Mouse (Mus musculus) cerebellum, postnatal 10 days (tissue): ENCODE data around the gene Gm20388.
A peak's percentile ranks its signal among the peaks of the same experiment; 100 is the strongest.

Experiments
- DNase-seq, 2 experiments: peaks; one replicate each; pipeline ENCODE4 v3.0.0; 2021; ENCODE audit warnings: mixed read lengths in 2 of 2

Gene Gm20388

DNA sequence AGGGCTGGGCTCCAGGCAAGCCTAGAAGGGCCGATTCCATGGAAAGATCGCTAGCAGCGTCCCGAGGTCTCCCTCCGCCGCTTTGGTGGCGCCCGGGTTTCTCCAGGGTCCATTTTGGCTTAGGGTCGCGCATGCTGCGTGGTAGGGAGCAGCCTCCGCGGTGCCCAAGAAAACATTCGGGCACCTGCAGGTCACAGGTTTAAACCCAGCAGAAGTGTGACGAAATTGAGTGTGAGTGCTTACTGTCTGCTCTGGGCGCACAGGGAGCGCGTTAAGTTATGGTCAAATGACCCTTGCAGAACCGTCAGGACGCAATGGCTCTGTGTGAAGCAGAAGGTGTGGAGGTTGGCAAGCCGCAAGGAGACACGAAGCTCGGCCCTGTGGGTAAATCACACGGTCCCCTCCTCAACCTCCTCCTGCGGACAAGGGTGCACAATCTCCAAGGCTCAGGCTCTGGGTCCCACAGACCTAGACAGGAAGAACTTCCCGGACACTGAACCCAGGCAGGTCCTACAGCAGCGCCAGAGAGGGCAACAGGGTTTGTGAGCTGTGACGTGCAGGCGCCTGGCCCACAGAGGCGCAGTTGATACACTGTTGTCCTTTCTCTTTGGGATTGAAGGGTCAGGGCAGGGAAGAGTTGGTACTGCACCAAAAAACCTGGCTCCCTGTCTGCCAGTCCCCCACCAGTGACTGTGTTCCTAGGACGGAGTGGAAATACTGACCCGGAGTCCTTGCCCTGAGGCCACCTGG lies 1179.2 kb downstream of the Gm20388 start:
- no peak for DNase-seq

DNA sequence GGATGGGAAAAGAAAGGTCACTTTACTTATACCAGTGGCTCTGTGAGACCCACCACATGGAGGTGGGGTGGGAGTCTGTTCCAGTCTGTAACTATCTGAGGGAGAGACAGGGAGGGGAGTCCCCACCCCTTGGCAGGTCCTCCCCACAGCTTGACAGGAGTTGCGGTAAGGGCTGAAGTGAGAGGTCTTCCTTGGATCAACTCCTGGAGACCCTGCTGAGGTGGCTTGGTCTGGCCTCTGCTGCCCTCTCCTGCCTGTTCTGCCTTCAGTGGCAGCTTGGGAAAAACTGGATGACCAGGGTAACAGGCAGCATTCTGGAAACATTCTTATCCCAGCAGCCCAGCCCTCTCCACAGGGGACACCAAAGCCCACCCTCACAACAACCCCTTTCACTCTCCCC lies 1180.1 kb downstream of the Gm20388 start:
- peak in 1 of 2 experiments; percentile 49 for DNase-seq

DNA sequence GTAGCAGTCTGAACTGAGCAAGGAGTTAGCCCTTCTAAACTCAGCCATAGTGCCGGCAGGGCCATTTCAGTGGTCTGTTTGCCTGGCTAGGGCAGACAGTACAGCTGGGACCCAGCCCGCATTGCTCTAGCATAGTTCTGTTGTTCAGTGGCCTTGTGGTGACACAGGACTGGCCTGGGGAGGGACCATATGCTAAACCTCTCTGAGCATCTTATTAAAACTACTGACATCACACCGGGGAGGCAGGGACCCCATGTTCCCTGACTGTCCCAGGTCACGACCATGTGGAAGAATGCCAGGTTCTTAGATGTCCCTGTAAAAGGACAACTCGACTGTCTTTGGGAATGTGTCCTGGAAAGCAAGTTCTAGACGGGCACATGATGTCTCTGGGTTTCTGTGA lies 1181.5 kb downstream of the Gm20388 start:
- DNase-seq = no peak

DNA sequence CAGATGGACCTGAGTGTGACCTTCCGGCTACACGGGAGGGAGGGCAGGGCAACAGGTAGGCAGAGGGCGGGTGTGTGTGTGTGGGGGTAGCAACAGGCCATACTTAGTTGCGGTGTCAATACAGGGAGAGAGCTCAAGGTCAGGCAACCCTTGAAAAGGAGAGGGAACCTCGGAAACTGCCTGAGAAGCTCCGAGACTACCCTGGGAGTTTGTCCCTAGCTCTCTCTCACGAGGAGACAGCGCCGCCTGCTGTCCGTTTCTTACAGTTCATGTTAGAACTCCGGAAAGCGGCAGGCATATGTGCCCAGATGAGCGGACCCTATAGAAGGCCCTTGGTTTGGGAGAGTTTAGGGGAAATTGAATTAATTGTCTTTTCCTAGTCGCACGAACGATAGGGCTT lies 1182.0 kb downstream of the Gm20388 start:
- peak; percentile 92 to 96 for DNase-seq

DNA sequence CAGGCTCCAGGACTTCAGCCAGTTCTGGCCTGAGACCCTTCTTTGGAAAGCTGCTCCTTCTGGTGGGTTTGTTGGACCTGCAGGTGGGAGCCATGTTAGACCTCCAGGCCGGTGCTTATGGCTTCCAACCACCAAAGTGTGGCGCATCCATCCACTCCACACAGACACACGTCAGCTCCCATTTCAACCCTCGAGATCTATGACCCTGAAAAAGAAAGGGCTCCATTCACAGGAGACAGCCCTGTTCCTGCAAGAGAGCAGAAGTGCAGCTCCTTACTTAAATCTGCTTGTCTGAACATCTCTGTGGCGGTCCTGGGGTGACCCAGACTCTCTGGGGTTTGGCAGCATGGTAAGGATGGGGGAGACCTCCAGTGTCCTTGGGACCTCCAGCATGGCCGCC lies 1182.9 kb downstream of the Gm20388 start:
- no peak for DNase-seq

DNA sequence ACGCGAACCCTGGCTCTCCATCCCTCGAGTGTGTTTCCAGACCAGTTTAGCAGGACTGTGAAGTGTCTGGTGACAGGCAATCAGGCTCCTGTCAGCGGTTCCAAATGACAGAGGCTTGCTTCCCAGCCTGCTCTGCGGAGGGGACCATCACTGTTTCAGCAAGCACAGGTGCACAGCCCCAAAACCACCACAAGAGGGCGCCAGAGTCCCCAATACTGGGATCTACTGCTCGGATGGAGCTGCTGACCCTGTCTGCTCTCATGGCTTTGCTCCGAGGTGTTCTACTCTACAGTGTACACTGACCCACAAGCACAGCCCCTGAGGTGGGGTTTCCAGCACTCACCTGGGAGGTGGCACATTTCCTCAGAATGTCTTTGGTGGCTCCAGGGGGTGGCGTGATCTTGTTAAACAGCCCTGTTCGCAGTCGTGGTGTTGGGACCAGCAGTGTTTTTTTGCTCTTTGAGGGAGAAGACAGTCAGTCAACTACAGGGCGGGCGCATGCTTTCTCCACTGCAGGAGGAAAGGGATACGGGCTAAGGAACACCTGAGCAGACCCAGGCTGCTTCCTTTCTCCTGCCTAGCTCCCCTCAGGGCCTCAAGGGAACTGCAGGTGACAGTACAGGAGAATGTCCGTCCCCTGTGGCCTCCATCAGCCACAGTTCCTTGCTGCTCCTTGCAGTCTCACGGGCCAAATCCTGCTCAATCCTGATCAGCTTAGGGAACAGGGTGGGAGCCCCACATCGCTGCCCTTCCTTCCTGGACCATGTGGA lies 1193.6 kb downstream of the Gm20388 start:
- DNase-seq = peak; percentile 90 to 94

DNA sequence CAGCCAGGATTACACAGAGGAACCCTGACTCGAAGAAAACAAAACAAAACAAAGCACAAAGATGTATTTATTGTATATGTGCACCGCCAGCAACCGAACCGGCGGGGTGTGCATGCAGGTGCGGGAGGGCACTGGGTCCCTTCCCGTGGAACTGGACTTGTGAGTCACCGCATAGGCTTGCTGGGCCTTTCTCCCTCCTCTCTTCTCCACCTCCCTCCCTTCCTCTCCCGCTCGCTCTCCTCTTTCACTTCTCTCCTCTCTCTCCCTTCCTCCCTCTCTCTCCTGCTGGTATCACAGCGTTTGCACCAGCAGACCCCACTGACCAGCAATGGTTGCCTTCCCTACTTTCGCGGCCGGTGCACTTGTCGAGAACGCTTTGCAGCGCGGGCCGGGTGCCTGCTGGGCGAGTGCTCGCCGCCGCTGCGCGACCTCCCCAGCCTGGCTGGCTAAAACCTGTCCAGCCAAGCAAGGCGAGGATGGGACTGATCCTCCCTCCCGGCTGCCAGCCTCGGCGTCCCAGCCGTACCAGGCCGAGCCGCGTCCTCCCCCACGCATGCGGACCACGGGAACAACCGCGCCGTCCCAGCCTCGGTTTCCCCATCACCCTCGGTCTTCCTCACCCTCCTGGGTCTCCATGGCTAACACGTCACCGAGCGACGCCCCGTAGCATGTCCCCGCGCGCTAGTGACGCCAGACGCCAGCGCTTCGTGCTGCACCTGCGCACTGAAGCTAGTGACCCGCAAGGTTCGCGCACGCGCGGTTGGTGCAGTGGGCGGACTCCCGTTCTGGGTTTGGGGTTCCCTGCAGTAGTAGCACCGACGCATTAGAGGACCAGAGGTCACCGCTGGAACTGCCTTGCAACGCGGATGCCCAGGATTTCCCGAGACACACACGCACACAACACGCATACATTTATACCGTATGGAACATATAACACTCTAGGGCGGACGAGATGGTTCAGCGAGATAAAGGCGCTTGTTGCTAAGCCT lies 1197.3 kb downstream of the Gm20388 start, which contains the start of gene Mthfsd:
TSS of gene Mthfsd (minus strand) at position 725 of the 989 bp plus-strand sequence.
- DNase-seq = peak; percentile 99

DNA sequence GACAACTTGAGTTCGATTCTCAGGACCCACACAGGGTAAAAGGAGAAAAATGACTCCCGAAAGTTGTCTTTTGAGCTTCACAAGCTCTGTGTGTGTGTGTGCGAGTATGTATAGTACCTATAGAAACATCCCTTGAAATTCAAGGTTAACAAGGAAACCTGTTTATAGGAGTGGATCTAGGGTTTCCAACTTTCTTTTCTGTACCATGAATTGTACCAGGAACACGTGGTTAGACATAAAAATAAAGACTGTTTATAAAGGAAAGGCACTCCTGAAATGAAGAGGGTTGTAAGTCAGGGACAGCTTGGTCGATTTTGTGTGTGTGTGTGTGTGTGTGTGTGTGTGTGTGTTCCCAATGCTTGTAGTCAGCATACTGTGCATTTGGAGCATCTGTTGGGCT lies 1198.0 kb downstream of the Gm20388 start:
- DNase-seq = no peak

DNA sequence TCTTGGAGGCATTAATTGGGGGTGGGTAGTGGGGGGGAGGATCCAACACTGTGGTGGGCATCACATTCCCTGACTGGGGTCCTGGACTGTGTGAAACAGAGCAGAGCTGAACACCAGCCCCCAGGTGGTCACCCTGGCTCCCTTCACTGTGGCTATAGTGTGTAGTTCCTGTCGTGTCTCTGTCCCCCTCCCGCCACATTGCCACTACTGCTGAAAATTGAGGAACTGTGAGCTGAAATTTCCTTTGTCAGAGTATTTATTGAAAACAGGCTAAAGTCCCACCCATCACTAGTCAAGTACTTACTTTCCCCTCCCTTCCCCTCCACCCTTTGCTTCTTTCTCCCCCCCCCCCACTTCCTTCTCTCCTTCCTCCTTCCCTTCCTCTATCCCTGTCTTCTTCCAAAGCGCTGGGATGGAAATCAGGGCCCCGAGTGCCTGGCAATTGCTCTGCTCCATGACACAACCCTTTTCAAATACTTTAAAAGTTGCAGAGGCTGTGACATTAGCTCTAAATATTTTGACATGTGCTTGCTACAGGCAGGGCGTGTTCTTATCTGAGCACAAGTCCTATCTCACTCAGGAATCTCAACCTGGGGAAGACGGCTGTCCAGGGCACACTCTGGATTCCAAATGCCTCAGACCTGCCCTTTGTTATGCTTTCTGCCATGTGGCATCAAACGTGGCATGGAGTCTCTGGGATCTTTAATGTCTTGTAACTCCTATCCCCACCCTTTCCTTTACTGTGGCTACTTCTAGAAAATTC lies 1200.7 kb downstream of the Gm20388 start:
- peak in 1 of 2 experiments; percentile 12 for DNase-seq

DNA sequence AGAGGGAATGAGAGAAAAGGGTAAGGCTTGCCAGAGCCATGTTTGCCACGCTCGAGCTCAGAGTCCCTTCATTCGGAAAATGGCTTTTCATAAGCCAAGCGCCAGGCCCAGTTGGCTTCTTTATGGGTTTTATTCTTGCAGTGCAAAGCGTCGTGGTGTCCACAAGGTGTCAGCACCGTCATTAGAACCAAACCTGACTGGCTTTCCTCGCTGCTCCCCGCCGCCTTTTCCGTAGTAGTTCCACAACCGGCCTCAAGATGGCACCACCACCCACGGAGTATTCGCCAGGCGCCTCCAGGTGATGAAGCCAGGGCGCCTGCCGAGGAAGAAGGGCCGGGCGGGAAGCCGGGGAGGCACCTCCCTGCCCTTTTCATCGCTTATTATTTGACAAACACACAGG lies 1202.6 kb downstream of the Gm20388 start:
- peak; percentile 98 for DNase-seq

DNA sequence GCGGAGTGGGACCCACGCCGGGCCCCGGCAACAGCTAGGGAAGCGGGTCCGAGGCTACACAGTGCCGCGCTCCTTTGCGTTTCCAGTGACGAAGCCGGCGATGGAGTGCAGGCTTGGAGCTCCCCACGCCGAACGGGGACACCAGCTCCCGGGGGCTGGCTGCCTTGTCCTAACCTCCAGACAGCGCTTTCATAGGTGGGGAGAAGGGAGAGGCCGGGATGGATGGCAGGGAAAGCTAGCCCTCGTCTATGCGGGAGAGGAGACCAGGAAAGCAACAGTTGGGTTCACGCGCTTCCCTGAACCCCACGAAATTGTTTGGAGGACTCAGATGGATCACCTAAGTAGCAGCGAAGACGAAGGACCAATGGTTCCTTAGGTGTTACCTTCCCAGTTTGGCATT lies 1204.5 kb downstream of the Gm20388 start:
- no peak for DNase-seq

DNA sequence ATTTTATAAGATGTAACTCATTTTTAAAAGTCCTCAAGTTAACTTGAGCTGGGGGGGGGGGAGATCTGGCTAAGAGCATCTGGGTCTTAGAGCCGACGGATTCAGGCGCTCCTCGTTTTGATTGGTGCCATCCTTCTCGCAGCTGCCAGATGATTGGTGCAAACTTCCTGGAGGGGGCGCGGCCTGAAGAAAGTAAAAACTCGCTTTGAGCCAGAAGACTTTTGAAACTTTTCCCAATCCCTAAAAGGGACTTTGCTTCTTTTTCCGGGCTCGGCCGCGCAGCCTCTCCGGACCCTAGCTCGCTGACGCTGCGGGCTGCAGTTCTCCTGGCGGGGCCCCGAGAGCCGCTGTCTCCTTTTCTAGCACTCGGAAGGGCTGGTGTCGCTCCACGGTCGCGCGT lies 1205.3 kb downstream of the Gm20388 start, which contains the start of gene Foxc2:
TSS of gene Foxc2 (plus strand) at position 224 of the 400 bp plus-strand sequence.
- peak; percentile 68 to 69 for DNase-seq

DNA sequence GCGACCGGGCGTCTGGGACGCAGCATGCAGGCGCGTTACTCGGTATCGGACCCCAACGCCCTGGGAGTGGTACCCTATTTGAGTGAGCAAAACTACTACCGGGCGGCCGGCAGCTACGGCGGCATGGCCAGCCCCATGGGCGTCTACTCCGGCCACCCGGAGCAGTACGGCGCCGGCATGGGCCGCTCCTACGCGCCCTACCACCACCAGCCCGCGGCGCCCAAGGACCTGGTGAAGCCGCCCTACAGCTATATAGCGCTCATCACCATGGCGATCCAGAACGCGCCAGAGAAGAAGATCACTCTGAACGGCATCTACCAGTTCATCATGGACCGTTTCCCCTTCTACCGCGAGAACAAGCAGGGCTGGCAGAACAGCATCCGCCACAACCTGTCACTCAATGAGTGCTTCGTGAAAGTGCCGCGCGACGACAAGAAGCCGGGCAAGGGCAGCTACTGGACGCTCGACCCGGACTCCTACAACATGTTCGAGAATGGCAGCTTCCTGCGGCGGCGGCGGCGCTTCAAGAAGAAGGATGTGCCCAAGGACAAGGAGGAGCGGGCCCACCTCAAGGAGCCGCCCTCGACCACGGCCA lies 1206.0 kb downstream of the Gm20388 start:
- no peak for DNase-seq

DNA sequence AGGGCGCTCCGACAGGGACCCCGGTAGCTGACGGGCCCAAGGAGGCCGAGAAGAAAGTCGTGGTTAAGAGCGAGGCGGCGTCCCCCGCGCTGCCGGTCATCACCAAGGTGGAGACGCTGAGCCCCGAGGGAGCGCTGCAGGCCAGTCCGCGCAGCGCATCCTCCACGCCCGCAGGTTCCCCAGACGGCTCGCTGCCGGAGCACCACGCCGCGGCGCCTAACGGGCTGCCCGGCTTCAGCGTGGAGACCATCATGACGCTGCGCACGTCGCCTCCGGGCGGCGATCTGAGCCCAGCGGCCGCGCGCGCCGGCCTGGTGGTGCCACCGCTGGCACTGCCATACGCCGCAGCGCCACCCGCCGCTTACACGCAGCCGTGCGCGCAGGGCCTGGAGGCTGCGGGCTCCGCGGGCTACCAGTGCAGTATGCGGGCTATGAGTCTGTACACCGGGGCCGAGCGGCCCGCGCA lies 1206.6 kb downstream of the Gm20388 start:
- DNase-seq = no peak

DNA sequence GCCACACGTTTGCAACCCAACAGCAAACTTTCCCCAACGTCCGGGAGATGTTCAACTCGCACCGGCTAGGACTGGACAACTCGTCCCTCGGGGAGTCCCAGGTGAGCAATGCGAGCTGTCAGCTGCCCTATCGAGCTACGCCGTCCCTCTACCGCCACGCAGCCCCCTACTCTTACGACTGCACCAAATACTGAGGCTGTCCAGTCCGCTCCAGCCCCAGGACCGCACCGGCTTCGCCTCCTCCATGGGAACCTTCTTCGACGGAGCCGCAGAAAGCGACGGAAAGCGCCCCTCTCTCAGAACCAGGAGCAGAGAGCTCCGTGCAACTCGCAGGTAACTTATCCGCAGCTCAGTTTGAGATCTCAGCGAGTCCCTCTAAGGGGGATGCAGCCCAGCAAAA lies 1207.3 kb downstream of the Gm20388 start:
- peak in 1 of 2 experiments; percentile 35 for DNase-seq

DNA sequence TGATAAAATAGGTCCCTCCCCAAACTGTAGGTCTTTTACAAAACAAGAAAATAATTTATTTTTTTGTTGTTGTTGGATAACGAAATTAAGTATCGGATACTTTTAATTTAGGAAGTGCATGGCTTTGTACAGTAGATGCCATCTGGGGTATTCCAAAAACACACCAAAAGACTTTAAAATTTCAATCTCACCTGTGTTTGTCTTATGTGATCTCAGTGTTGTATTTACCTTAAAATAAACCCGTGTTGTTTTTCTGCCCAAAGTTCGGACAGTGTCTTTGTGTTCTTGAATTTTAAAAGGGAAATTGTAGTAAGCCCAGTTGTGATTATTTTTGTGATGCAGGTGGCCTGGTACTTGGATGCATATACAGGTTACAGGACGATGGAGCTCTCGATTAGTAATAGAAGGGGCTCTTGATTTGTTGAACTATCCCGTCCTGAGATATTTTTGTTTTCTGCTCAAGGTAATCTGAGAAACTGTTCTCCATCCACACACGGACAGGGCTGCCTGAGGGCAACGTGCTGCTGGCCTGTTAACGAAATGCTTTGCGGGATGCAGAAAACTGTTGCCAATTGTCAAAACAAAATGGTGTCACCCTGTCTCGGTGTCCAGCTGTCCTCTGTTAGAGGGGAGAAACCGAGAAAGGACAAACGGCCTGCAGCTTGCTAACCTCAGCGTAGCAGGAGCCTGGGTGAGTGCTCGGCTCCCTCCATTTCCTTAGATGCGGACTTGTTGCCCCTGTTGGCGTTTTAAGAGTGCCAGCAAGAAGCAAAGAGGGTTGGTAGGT lies 1208.2 kb downstream of the Gm20388 start:
- no peak for DNase-seq

DNA sequence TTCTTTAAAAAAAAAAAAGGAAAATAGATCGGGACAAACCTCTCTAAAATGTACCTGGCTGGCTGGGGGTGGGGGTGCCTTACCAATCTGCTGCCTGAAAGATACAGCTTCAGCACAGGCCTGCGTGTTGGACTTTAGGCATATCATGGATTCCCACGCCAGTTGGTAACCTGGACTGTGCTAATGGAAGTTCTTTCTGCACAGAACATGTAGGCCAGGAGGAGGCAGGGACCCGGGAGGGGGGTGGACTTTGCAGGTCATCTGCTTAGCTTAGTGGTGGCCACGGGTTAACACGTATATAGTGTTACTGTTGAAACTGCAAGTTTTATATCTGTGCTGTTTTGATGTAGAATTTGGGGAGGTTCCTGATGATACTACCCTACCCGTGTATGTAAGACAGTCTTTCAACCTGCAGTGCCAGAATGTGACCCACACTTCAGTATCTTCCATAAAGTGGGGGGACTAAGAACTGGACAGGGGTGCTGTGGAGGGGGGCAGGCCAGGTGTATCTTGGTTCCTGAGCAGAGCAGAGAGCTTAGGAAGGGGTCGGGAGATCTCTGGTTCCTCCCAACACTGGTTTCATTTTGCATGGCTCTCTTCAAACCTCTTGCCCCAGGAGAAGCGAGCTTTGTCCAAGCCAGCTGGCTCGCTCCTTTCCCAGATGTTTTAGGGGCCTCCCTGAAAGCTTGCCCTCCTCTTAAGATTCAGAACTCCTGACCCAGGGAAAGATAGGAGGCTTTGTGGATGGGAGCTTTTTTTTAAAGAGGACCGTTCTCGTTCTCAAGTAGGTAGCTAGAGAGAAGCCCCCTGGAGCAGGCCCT lies 1209.2 kb downstream of the Gm20388 start:
- no peak for DNase-seq

DNA sequence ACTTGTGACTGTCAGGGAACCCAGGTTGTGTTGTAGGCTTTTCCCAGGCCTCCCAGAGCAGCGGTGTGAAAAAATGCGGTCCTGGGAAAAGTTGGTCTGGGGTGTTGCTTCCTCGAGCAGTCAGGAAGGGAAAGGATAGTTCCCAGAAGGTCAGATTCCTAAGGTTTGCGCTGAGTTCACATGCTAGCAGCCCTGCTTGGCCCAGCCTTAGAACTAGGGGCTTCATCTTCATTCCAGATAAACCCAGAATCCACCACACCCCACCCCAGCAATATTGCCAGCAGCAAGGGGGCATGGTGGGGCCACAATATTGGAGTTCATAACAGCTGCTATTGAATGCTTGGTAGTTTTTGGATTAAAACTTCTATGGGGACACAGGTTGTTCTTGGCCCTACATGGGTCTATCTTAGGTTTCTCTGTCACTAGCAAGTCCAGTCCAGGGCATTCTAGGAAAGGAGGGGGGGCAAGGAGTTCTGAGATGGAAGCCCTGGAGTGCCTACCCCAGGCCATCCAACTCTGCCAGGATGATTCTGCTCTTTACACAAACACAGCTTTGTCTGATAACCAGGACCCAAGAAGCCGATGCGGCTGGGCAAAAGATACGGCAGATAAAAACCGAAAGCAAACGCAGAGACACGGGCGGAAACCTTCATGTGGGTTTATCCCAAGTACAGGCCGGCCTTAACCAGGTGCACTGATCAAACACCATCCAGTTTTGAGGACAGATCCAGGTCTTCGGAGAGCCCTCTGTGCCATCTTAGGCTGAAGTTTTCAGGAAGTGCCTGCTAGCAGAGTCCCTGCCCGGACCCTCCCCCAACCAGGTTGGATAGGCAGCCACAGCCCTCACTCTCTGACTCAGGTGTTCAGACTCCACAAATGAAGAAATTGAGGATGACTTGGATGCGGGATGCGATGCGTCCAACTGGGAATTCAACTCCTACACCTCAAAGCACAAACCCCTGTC lies 1210.1 kb downstream of the Gm20388 start:
- DNase-seq = no peak
